23 mouse cellular contexts compared by ENCODE assay signal in genomic region chr10:95124476-95124875, GRCm38 (mm10).
DNase-seq lines count a peak whose midpoint lies in the region; ATAC-seq and TF ChIP-seq lines count a peak whose summit lies in the region.
"Had no signal": no experiment of that assay in that cellular context is flagged by ENCODE, and none has a peak within 500 bp of the region (broad histone marks: within the 10 kb centered on the region; RNA-seq: fewer than 3 reads in every experiment).

No protein-coding gene starts in this region.

- no peak overlapping the region for H3K4me2 ChIP-seq in kidney, embryonic 16.5 days (replicated peaks; ENCODE audit: low read depth, low read length)

- no peak for TF ChIP-seq CTCF in kidney, adult 2 months (conservative IDR thresholded peaks at IDR 0.05; ENCODE audit: insufficient read depth, insufficient read length, low read depth, low read length)
- TF ChIP-seq CTCF in C2C12 (IDR thresholded peaks at IDR 0.05; ENCODE audit: control insufficient read depth, insufficient read depth, insufficient read length): no peak

- H3K79me2 ChIP-seq in C2C12 (ENCODE audit: control insufficient read depth, insufficient read depth): no peaks in the 10 kb centered on the region

- H3K79me3 ChIP-seq in C2C12 (ENCODE audit: low read depth): no peaks in the 10 kb centered on the region

- WGBS in heart, embryonic 10.5 days: 90% methylated on average over 2 of the region's 2 CpGs
- 43% methylated on average over 2 of the region's 2 CpGs for WGBS in kidney, adult 2 months
- WGBS in kidney, embryonic 16.5 days: 78% methylated on average over 2 of the region's 2 CpGs

- H3K36me3 ChIP-seq in heart, embryonic 10.5 days: no peaks in the 10 kb centered on the region
- no peaks in the 10 kb centered on the region for H3K36me3 ChIP-seq in kidney, adult 2 months (ENCODE audit: control insufficient read depth, insufficient read depth, low read length)
- no peaks in the 10 kb centered on the region for H3K36me3 ChIP-seq in kidney, embryonic 16.5 days (ENCODE audit: insufficient read depth, low read length)
- no peaks in the 10 kb centered on the region for H3K36me3 ChIP-seq in C2C12 (ENCODE audit: control insufficient read depth, insufficient read depth)
- H3K36me3 ChIP-seq: G1E had no signal

- no peak for ATAC-seq in kidney, embryonic 16.5 days (ENCODE audit: low FRiP score, low TSS enrichment)
- ATAC-seq: activated CD4-positive, CD25-positive, alpha-beta regulatory T cell, adult 4 months; CD4-positive, CD25-positive, alpha-beta regulatory T cell, adult 4 months; Patski had no signal

- H3ac ChIP-seq in C2C12 (ENCODE audit: control insufficient read depth, insufficient read length, low read depth): no peak overlapping the region

- no peak for TF ChIP-seq POLR2A in kidney, adult 2 months (IDR thresholded peaks at IDR 0.05; ENCODE audit: low read depth, low read length)

- no peak overlapping the region for H3K4me3 ChIP-seq in heart, embryonic 10.5 days
- H3K4me3 ChIP-seq in kidney, adult 2 months (ENCODE audit: insufficient read depth, low read depth, low read length): no peak overlapping the region
- H3K4me3 ChIP-seq in kidney, embryonic 16.5 days (ENCODE audit: low read length): no peak overlapping the region
- no peak overlapping the region for H3K4me3 ChIP-seq in C2C12 (ENCODE audit: insufficient read depth, poor library complexity, severe bottlenecking)

- H3K27ac ChIP-seq in heart, embryonic 10.5 days: no peak overlapping the region
- no peak overlapping the region for H3K27ac ChIP-seq in kidney, adult 2 months (ENCODE audit: insufficient read depth, low read depth, low read length)
- no peak overlapping the region for H3K27ac ChIP-seq in kidney, embryonic 16.5 days (ENCODE audit: low read length)

- no peaks in the 10 kb centered on the region for H3K27me3 ChIP-seq in heart, embryonic 10.5 days (ENCODE audit: insufficient read depth, poor library complexity, severe bottlenecking)
- H3K27me3 ChIP-seq in kidney, adult 2 months (replicated peaks; ENCODE audit: control insufficient read depth, insufficient read depth, low read length): no peaks in the 10 kb centered on the region
- no peaks in the 10 kb centered on the region for H3K27me3 ChIP-seq in kidney, embryonic 16.5 days (ENCODE audit: insufficient read depth, low read length)
- H3K27me3 ChIP-seq in C2C12 (ENCODE audit: control insufficient read depth, insufficient read depth, insufficient read length): no peaks in the 10 kb centered on the region
- H3K27me3 ChIP-seq: CH12.LX, Patski had no signal

- no peaks in the 10 kb centered on the region for H3K9me3 ChIP-seq in heart, embryonic 10.5 days
- H3K9me3 ChIP-seq in kidney, embryonic 16.5 days (ENCODE audit: low read length): no peaks in the 10 kb centered on the region
- H3K9me3 ChIP-seq: G1E had no signal

- H3K4me1 ChIP-seq in heart, embryonic 10.5 days: no peaks in the 10 kb centered on the region
- peaks cover 14% of the 10 kb centered on the region for H3K4me1 ChIP-seq in kidney, adult 2 months (ENCODE audit: control insufficient read depth, insufficient read depth, low read length)
- no peaks in the 10 kb centered on the region for H3K4me1 ChIP-seq in kidney, embryonic 16.5 days (ENCODE audit: insufficient read depth, low read length)

- peak; percentile 33 for DNase-seq in heart, adult 11 months
- DNase-seq in heart, embryonic 10.5 days (ENCODE audit: low spot score): no peak
- DNase-seq in kidney, adult 2 months: peak; percentile 76
- peak; percentile 72 for DNase-seq in kidney, adult 9 months
- no peak for DNase-seq in kidney, postnatal 4 days
- no peak for DNase-seq in B cell, adult 2 months
- DNase-seq: adrenal gland, adult 2 months; adrenal gland, adult 8-10 months; adrenal gland, postnatal 10 days; adrenal gland, postnatal 14 days; adrenal gland, postnatal 25 days; adrenal gland, postnatal 36 days; cerebellum, adult 11 months; cerebellum, adult 11-12 months; cerebellum, adult 18-20 months; cerebellum, adult 2 months had no signal

- no peak overlapping the region for H3K9ac ChIP-seq in kidney, embryonic 16.5 days (replicated peaks; ENCODE audit: low read length)

TF ChIP-seq in C2C12, 6 proteins besides CTCF, POLR2A, EP300 and RAD21:
- TF ChIP-seq FOSL1 (IDR thresholded peaks at IDR 0.05; ENCODE audit: insufficient read depth, low read length, poor library complexity, severe bottlenecking): no peak
- TF ChIP-seq USF1 (IDR thresholded peaks at IDR 0.05; ENCODE audit: low read depth): no peak
- TF ChIP-seq MYOG (IDR thresholded peaks at IDR 0.05; ENCODE audit: control insufficient read depth, extremely low read depth, insufficient read length): no peak
- no peak for TF ChIP-seq MAX (IDR thresholded peaks at IDR 0.05)
- peak; percentile 81 for TF ChIP-seq MYOD1 (IDR thresholded peaks at IDR 0.05; ENCODE audit: control insufficient read depth, insufficient read length, low read depth)
- no peak for TF ChIP-seq CEBPB (IDR thresholded peaks at IDR 0.05; ENCODE audit: low read depth)

Comparison
In these comparisons a context has a peak if more than half of its experiments do, and no peak if none do; other contexts are left out.
1. DNase-seq: peak in heart, adult 11 months (single experiment), kidney, adult 2 months (single experiment) and kidney, adult 9 months (single experiment); none in heart, embryonic 10.5 days (single experiment), kidney, postnatal 4 days (0 of 2) and B cell, adult 2 months (0 of 2).